Mouse (Mus musculus): Measurements from ENCODE around the gene 4933400A11Rik.

DNA sequence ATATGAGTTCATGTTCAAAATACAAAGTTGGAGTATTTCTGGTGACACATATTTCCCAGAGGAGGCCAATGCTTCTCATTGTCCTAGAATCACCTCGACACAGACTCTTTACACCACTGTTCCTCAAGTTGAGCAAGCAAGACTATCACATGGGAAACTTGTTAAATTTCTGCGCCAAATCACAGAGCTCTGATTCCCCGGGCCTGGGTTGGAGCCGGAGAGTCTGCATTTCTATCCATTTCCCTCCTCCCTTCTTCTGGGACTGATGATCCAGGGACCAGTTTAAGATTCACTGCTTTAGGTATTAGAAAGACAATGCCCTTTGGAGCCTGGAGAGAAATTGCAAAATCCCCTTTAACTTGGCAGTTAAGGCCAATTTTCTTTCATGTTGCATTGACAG lies 15.0 kb upstream of the 4933400A11Rik start:
- TF ChIP-seq CTCF (IDR thresholded peaks at IDR 0.05) (no peak), EP300 (IDR thresholded peaks at IDR 0.05) (no peak)
